Mouse (Mus musculus) G1E (cell line): ENCODE results near the gene Pfdn4.

Experiments
- CTCF ChIP-seq: IDR thresholded peaks from 2 replicates; pipeline ENCODE4 v1.5.1; 2012; ENCODE audit warnings: low read depth, low read length, inconsistent platforms, mixed read lengths
- GATA1 ChIP-seq: IDR thresholded peaks from 2 replicates; pipeline ENCODE4 v1.6.1; 2012; ENCODE audit warnings: borderline replicate concordance, low read length, inconsistent platforms, mixed read lengths

- TF ChIP-seq GATA1, result no peak
- no peak for TF ChIP-seq CTCF
Measured at GRCm38 (mm10) chr2:170475164-170475563, 21.1 kb upstream of the Pfdn4 start.
